Mouse (Mus musculus) kidney, embryonic 16.5 days (tissue): ENCODE results near the gene Gm20883. TPM values are rescaled to one million over a fixed set of nuclear protein-coding genes. Genes with fewer than 3 reads are reported as not detected.
"Not testable (repeated sequence)": the region's sequence is repeated elsewhere in the genome, so short reads cannot be mapped to it uniquely, and the experiment has no call there.

Experiments
- ATAC-seq: fragments of 200-750 bp; cut with Nextera tagmentation; 2 replicates; pipeline ENCODE4 v1.8.0; 2017; ENCODE audit warnings: moderate TSS enrichment; ENCODE audit not compliant: low FRiP score, low TSS enrichment
- H3K27ac ChIP-seq: fragments of 300-500 bp; sonication (generic); 2 replicates; pipeline ENCODE4 v1.5.1; 2014; ENCODE audit warnings: low read length
- H3K27me3 ChIP-seq: fragments of 300-500 bp; sonication (generic); 2 replicates; pipeline ENCODE4 v1.6.1; 2014; ENCODE audit warnings: low read length, control low read depth, mixed read lengths; ENCODE audit not compliant: insufficient read depth
- H3K36me3 ChIP-seq: fragments of 300-500 bp; sonication (generic); 2 replicates; pipeline ENCODE4 v1.6.1; 2014; ENCODE audit warnings: low read length, control low read depth, mixed read lengths; ENCODE audit not compliant: insufficient read depth
- H3K4me1 ChIP-seq: fragments of 300-500 bp; sonication (generic); 2 replicates; pipeline ENCODE4 v1.6.1; 2014; ENCODE audit warnings: low read length, control low read depth, mixed read lengths; ENCODE audit not compliant: insufficient read depth
- H3K4me2 ChIP-seq: fragments of 300-500 bp; sonication (generic); replicated peaks from 2 replicates; pipeline ENCODE4 v1.6.1; 2014; ENCODE audit warnings: low read depth, low read length
- H3K4me3 ChIP-seq: fragments of 300-500 bp; sonication (generic); 2 replicates; pipeline ENCODE4 v1.5.1; 2014; ENCODE audit warnings: mild to moderate bottlenecking, low read length
- H3K9ac ChIP-seq: fragments of 300-500 bp; sonication (generic); replicated peaks from 2 replicates; pipeline ENCODE4 v1.6.1; 2014; ENCODE audit warnings: low read length
- H3K9me3 ChIP-seq: fragments of 300-500 bp; sonication (generic); 2 replicates; pipeline ENCODE4 v1.6.1; 2016; ENCODE audit warnings: low read length, control low read depth
- WGBS: fragments of 180-500 bp; shearing (Covaris S2); extraction: QIAGEN DNeasy Blood & Tissue Kit; methylation state at CpG from one replicate; pipeline ENCODE4 v1.1.7; 2014; 5-methylcytosine and 5-hydroxymethylcytosine counted together
- polyA plus RNA-seq: library from polyadenylated mRNA; unstranded; fragments of >200 nt; fragmentation: Nextera tagmentation; extraction: Ambion mirVana; gene quantifications from 2 replicates; pipeline ENCODE4 v1.2.1, GENCODE M21; 2015

Gm20883 gene
- not detected in 2 replicates for polyA plus RNA-seq

DNA sequence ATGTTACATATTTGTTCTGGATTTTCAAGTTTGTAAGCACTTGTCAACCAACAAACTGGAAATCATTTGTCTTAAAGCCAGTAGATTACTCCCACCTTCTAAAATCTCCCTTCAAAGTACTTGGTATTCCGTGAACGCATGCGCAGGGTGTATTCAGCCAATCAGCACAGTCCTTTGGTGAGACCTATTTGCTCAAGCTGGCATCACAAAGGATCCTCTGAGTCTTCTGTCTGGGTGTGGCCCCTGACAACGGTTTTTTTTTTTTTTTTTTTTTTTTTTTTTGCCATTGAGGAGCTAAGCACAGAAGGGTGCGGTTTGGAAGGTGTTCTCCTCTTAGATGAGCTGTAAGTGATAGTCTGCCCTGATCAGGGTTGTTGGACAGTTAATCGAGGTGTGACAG lies at the start of gene Gm20883:
Gene Gm20883, plus strand, starts transcription at position 301 of the 400 bp plus-strand sequence.
- H3K4me2 ChIP-seq, H3K27ac ChIP-seq, ATAC-seq, H3K4me3 ChIP-seq, H3K4me1 ChIP-seq, H3K9me3 ChIP-seq, H3K9ac ChIP-seq, H3K36me3 ChIP-seq, H3K27me3 ChIP-seq: not testable (repeated sequence)
- no CpG with 5 or more reads among the region's 6 CpGs for WGBS
